Mouse (Mus musculus) hematopoietic stem cell, adult 5-6 weeks (primary cell): ENCODE data around the gene Banf2. TPM values are rescaled to one million over a fixed set of nuclear protein-coding genes. Genes with fewer than 3 reads are reported as not detected.

Source experiments
- ATAC-seq, 2 experiments: fragments of 125-278 bp in 1 of 2; replicated peaks in 1 of 2; 2 replicates each; pipeline ENCODE4 v1.8.0; 2016 to 2017; ENCODE audit warnings: inconsistent platforms in 2 of 2, mild to moderate bottlenecking in 2 of 2, moderate number of reproducible peaks in 2 of 2, low read depth in 1 of 2, moderate TSS enrichment in 1 of 2; ENCODE audit not compliant: low FRiP score in 2 of 2, poor library complexity in 2 of 2, severe bottlenecking in 2 of 2, insufficient read depth in 1 of 2, low TSS enrichment in 1 of 2
- total RNA-seq: library from RNA; stranded (forward); fragments of 172-1452, 232-1000 nt; gene quantifications from 2 replicates; pipeline ENCODE4 v1.2.3, GENCODE M21; 2017

Banf2 gene
- total RNA-seq, 1 experiment from 2014 or later = not detected

GRCm38 (mm10) chr2:144070479-144070878 is 37.6 kb downstream of the Banf2 start:
- no peak for ATAC-seq

GRCm38 (mm10) chr2:144072642-144073041 is 39.8 kb downstream of the Banf2 start:
- ATAC-seq = no peak

- no peak for ATAC-seq
Observed at GRCm38 (mm10) chr2:144074059-144074458, 41.2 kb downstream of the Banf2 start.

GRCm38 (mm10) chr2:144076625-144077024 is 43.8 kb downstream of the Banf2 start:
- ATAC-seq = no peak

GRCm38 (mm10) chr2:144078897-144079296 is 46.0 kb downstream of the Banf2 start:
- ATAC-seq = no peak

GRCm38 (mm10) chr2:144086183-144086847 is 53.5 kb downstream of the Banf2 start:
- no peak for ATAC-seq

- no peak for ATAC-seq
Observed at GRCm38 (mm10) chr2:144087899-144088584, 55.2 kb downstream of the Banf2 start.

- peak in 1 of 2 experiments; percentile 13; a peak in 1 of 4 replicates for ATAC-seq
Observed at GRCm38 (mm10) chr2:144092767-144093166, 59.9 kb downstream of the Banf2 start.

- no peak for ATAC-seq
Observed at GRCm38 (mm10) chr2:144094721-144095120, 61.9 kb downstream of the Banf2 start.

GRCm38 (mm10) chr2:144101463-144101961 is 68.7 kb downstream of the Banf2 start:
- no peak for ATAC-seq

- no peak for ATAC-seq
Observed at GRCm38 (mm10) chr2:144107374-144107773, 74.5 kb downstream of the Banf2 start.

- no peak for ATAC-seq
Observed at GRCm38 (mm10) chr2:144107810-144108209, 75.0 kb downstream of the Banf2 start.

GRCm38 (mm10) chr2:144108376-144108775 is 75.5 kb downstream of the Banf2 start:
- ATAC-seq = no peak

- no peak for ATAC-seq
Observed at GRCm38 (mm10) chr2:144111966-144112365, 79.1 kb downstream of the Banf2 start.

GRCm38 (mm10) chr2:144112666-144113065 is 79.8 kb downstream of the Banf2 start:
- ATAC-seq = peak; percentile 77 to 92

GRCm38 (mm10) chr2:144118061-144118460 is 85.2 kb downstream of the Banf2 start:
- ATAC-seq = no peak

- ATAC-seq = no peak
Observed at GRCm38 (mm10) chr2:144120186-144120823, 87.4 kb downstream of the Banf2 start.

- ATAC-seq = no peak
Observed at GRCm38 (mm10) chr2:144122068-144122467, 89.2 kb downstream of the Banf2 start.
